Mouse (Mus musculus) hindbrain, embryonic 11.5 days (tissue): ENCODE measurements at regions not wholly inside any gene's neighbourhood (a gene's known extent, or its start where the extent isn't known, plus 50 kb on each side); places are given as distances from the start of the nearest gene placed in this dataset.

ENCODE experiments used
- ATAC-seq: fragments of 200-750 bp; cut with Nextera tagmentation; 2 replicates; pipeline ENCODE4 v1.8.0; 2017; ENCODE audit warnings: mild to moderate bottlenecking, moderate TSS enrichment, moderate library complexity; ENCODE audit not compliant: low FRiP score
- DNase-seq: peaks from one replicate; pipeline ENCODE4 v3.0.0-alpha.2; 2015; ENCODE audit warnings: low spot score
- H3K27ac ChIP-seq: fragments of 300-500 bp; sonication (generic); 2 replicates; pipeline ENCODE4 v1.5.1; 2014; ENCODE audit warnings: mild to moderate bottlenecking, low read depth, low read length
- H3K27me3 ChIP-seq: fragments of 300-500 bp; sonication (generic); 2 replicates; pipeline ENCODE4 v1.6.1; 2014; ENCODE audit warnings: mild to moderate bottlenecking, low read length, moderate library complexity, mixed read lengths; ENCODE audit not compliant: control insufficient read depth, insufficient read depth
- H3K36me3 ChIP-seq: fragments of 300-500 bp; sonication (generic); 2 replicates; pipeline ENCODE4 v1.6.1; 2014; ENCODE audit warnings: mild to moderate bottlenecking, low read length, moderate library complexity, mixed read lengths; ENCODE audit not compliant: control insufficient read depth, insufficient read depth
- H3K4me1 ChIP-seq: fragments of 300-500 bp; sonication (generic); replicated peaks from 2 replicates; pipeline ENCODE4 v1.6.1; 2014; ENCODE audit warnings: low read length, mixed read lengths; ENCODE audit not compliant: control insufficient read depth, insufficient read depth
- H3K4me2 ChIP-seq: fragments of 300-500 bp; sonication (generic); replicated peaks from 2 replicates; pipeline ENCODE4 v1.6.1; 2014; ENCODE audit warnings: mild to moderate bottlenecking, low read depth, low read length
- H3K4me3 ChIP-seq: fragments of 300-500 bp; sonication (generic); 2 replicates; pipeline ENCODE4 v1.5.1; 2014; ENCODE audit warnings: low read depth, low read length
- H3K9ac ChIP-seq: fragments of 300-500 bp; sonication (generic); 2 replicates; pipeline ENCODE4 v1.6.1; 2014; ENCODE audit warnings: low read depth, low read length
- H3K9me3 ChIP-seq: fragments of 300-500 bp; sonication (generic); 2 replicates; pipeline ENCODE4 v1.6.1; 2016; ENCODE audit warnings: low read length; ENCODE audit not compliant: control insufficient read depth
- WGBS: fragments of 180-500 bp; shearing (Covaris S2); extraction: QIAGEN DNeasy Blood & Tissue Kit; methylation state at CpG from one replicate; pipeline ENCODE4 v1.1.7; 2014; 5-methylcytosine and 5-hydroxymethylcytosine counted together

- H3K27ac ChIP-seq: no peak overlapping the region
- no peak overlapping the region for H3K4me2 ChIP-seq
- no peak for DNase-seq
- H3K27me3 ChIP-seq: no peaks in the 10 kb centered on the region
- H3K36me3 ChIP-seq: no peaks in the 10 kb centered on the region
- 67% methylated on average over 2 of the region's 2 CpGs for WGBS
- no peak overlapping the region for H3K9ac ChIP-seq
- H3K9me3 ChIP-seq: no peaks in the 10 kb centered on the region
- no peak overlapping the region for H3K4me3 ChIP-seq
- no peak for ATAC-seq
- no peaks in the 10 kb centered on the region for H3K4me1 ChIP-seq
Measured at GRCm38 (mm10) chr13:85035903-85036302, 153.3 kb upstream of the Ccnh start.

- Histone ChIP-seq H3K36me3 (no peaks in the 10 kb centered on the region), H3K9me3 (no peaks in the 10 kb centered on the region), H3K4me2 (no peak overlapping the region), H3K9ac (no peak overlapping the region), H3K4me1 (no peaks in the 10 kb centered on the region), H3K27ac (no peak overlapping the region), H3K4me3 (no peak overlapping the region), H3K27me3 (no peaks in the 10 kb centered on the region)
- DNase-seq: no peak
- no peak for ATAC-seq
- WGBS: 68% methylated on average over 1 of the region's 1 CpGs
Measured at GRCm38 (mm10) chr13:85036830-85037229, 152.4 kb upstream of the Ccnh start.

- H3K4me3 ChIP-seq: no peak overlapping the region
- H3K4me1 ChIP-seq: no peaks in the 10 kb centered on the region
- WGBS: 45% methylated on average over 6 of the region's 6 CpGs
- H3K27ac ChIP-seq: 0 out of 2 replicates have a peak overlapping the region, but pooled peaks have one; percentile 36
- no peaks in the 10 kb centered on the region for H3K27me3 ChIP-seq
- ATAC-seq (peak; percentile 93), DNase-seq (peak; percentile 19)
- no peaks in the 10 kb centered on the region for H3K9me3 ChIP-seq
- H3K9ac ChIP-seq: no peak overlapping the region
- no peak overlapping the region for H3K4me2 ChIP-seq
- H3K36me3 ChIP-seq: no peaks in the 10 kb centered on the region
Measured at GRCm38 (mm10) chr13:85066585-85067550, 122.3 kb upstream of the Ccnh start.

DNA sequence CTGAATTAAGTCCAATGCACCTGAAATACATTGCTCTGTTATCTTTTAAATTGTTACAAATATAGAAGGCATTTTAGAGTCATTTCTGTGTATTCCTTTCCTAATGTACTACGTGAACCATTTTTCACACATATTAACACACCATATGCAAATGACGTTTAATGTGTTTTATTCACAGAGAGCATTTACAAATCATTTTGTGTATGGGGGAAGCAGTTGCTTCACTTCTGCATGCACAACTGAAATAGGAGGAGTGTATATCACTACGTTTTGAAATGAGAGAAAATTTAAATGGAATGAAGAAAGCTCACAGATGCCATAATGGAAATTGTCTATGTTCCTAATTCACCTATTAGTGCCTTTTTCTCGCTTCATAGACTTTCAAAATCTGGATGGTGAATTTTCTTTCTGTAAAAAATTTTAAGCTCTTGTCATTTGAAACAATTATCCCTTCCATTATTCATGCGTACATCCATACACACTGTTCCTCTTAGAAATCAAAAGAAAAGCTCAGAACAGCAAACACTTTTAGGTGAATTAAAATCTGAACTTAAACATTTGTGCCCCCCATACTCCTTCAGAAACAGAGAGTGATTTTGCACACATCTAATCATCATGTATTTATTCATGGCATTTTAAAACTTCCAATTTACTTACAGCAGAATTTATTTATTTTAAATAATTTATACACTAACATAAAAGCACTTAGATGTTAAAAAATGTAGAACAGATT, 121.5 kb upstream of the Ccnh start:
- H3K4me3 ChIP-seq: no peak overlapping the region
- no peak overlapping the region for H3K27ac ChIP-seq
- no peak overlapping the region for H3K4me2 ChIP-seq
- no peak overlapping the region for H3K9ac ChIP-seq
- peak; percentile 14 for ATAC-seq
- no peaks in the 10 kb centered on the region for H3K9me3 ChIP-seq
- H3K27me3 ChIP-seq: no peaks in the 10 kb centered on the region
- no peaks in the 10 kb centered on the region for H3K4me1 ChIP-seq
- 71% methylated on average over 5 of the region's 5 CpGs for WGBS
- no peaks in the 10 kb centered on the region for H3K36me3 ChIP-seq
- no peak for DNase-seq

DNA sequence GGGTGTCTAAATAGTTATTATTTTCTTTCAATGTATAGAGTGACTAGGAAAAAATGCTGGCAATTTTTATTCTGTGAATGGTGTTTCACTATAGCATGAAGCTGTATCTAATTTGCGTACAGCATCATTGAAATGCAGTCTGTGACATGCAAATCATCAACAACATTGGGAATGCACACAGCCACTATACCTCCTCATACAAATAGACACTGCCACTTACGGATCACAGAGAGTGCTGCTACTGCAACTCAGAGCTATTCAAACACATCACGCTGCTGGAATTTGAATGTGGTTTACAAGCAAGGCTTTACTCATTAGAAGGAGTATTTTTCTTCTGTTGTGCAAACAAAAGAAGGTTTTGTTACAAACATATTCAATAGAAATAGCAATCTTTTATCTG, 120.8 kb upstream of the Ccnh start:
- no peak overlapping the region for H3K4me3 ChIP-seq
- H3K9me3 ChIP-seq: no peaks in the 10 kb centered on the region
- ATAC-seq (peak; percentile 64), DNase-seq (peak; percentile 1)
- H3K4me1 ChIP-seq: no peaks in the 10 kb centered on the region
- 51% methylated on average over 3 of the region's 3 CpGs for WGBS
- H3K9ac ChIP-seq: no peak overlapping the region
- no peak overlapping the region; the same call in 1 of the 2 replicates for H3K27ac ChIP-seq
- no peak overlapping the region for H3K4me2 ChIP-seq
- H3K27me3 ChIP-seq: no peaks in the 10 kb centered on the region
- no peaks in the 10 kb centered on the region for H3K36me3 ChIP-seq

- Histone ChIP-seq H3K9ac (no peak overlapping the region), H3K27ac (no peak overlapping the region), H3K4me3 (no peak overlapping the region), H3K27me3 (no peaks in the 10 kb centered on the region), H3K4me1 (no peaks in the 10 kb centered on the region), H3K9me3 (no peaks in the 10 kb centered on the region), H3K4me2 (no peak overlapping the region), H3K36me3 (no peaks in the 10 kb centered on the region)
- WGBS: 84% methylated on average over 5 of the region's 5 CpGs
- no peak for ATAC-seq
- no peak for DNase-seq
Measured at GRCm38 (mm10) chr13:85083335-85083734, 105.9 kb upstream of the Ccnh start.

DNA sequence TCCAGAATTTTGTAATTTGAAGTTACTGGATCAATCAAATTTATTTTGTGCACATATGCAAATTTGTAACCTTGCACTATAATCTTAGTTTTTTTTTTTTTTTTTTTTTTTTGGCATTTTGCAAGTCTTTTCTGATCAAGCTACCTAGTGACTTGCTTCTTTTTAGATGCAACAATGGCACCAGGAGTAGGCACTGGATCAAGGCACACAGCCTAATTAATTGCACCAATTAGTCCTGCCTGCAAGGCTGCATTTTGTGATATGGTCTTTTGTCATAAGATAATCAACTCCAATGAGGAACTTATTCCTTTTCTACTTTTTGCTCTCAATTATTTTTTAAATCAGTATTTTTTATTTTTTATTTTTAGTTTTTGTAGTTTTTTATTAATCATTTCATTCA, 105.5 kb upstream of the Ccnh start:
- no peak for ATAC-seq
- no peaks in the 10 kb centered on the region for H3K4me1 ChIP-seq

DNA sequence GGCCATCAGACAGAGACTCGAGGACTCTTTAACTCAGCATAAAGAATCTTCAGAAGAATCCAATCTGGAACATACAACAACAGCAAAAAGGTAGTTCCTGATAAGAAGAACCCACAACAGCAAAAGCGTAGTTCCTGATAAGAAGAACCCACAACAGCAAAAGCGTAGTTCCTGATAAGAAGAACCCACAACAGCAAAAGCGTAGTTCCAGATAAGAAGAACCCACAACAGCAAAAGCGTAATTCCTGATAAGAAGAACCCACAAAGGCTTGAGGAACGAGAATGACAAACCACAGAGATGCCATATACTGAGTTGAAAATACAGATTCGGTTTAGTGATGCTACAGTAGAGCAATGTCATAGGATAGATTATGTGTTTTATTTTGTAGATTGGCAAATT, 93.0 kb upstream of the Ccnh start:
- no peak overlapping the region for H3K27ac ChIP-seq
- H3K27me3 ChIP-seq: no peaks in the 10 kb centered on the region
- no peaks in the 10 kb centered on the region for H3K9me3 ChIP-seq
- H3K4me2 ChIP-seq: no peak overlapping the region
- ATAC-seq: no peak
- H3K9ac ChIP-seq: no peak overlapping the region
- no peaks in the 10 kb centered on the region for H3K36me3 ChIP-seq
- H3K4me1 ChIP-seq: no peaks in the 10 kb centered on the region
- DNase-seq: no peak
- WGBS: 91% methylated on average over 7 of the region's 7 CpGs
- H3K4me3 ChIP-seq: no peak overlapping the region

More for the DNA sequence above, 105.5 kb upstream of the Ccnh start:
- Histone ChIP-seq H3K36me3 (no peaks in the 10 kb centered on the region), H3K27me3 (no peaks in the 10 kb centered on the region), H3K9me3 (no peaks in the 10 kb centered on the region), H3K4me3 (no peak overlapping the region), H3K9ac (no peak overlapping the region), H3K4me2 (no peak overlapping the region), H3K27ac (no peak overlapping the region)
- no peak for DNase-seq
